Comparison of ENCODE assay signal across 9 mouse cellular contexts in the genomic region with DNA sequence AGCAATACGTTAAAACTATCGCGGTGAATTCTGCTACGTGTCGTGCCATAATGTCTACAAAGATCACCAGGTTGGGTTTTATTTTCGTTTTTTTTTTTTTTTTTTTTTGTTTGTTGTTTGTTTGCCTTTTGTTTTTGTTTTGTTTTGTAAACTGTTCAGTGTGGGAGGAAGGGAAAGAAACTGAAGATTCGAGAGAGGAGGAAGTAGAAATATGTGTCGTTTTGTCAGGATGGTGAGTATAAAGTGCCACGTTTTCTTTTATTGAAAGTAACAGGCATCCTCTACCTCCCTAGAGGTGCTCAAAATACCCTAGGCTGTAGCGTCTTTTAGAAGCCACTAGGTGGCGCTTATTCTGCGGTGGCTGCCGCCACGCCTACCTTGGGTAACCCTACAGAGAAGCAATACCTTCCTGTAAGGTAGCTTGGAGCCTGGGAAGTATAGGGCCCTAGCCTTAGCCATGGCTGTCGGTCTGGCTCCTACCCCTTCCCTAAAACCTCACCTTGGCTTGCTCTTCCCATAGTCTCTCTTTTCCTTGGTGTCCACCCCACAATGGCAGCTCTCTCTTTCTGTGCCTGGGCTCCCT.
DNase-seq lines count a peak whose midpoint lies in the region; ATAC-seq and TF ChIP-seq lines count a peak whose summit lies in the region.
"Had no signal": no experiment of that assay in that cellular context is flagged by ENCODE, and none has a peak within 500 bp of the region (broad histone marks: within the 10 kb centered on the region; RNA-seq: fewer than 3 reads in every experiment).

No protein-coding gene starts in this region.

- H3K27ac ChIP-seq in forebrain, embryonic 11.5 days (ENCODE audit: low read depth, low read length): no peak overlapping the region
- H3K27ac ChIP-seq in forebrain, embryonic 15.5 days (replicated peaks): no peak overlapping the region
- H3K27ac ChIP-seq in spleen, adult 2 months (ENCODE audit: insufficient read depth, low read length): no peak overlapping the region
- H3K27ac ChIP-seq: limb, embryonic 12.5 days had no signal

- H3K9ac ChIP-seq in forebrain, embryonic 11.5 days (ENCODE audit: low read length): no peak overlapping the region
- H3K9ac ChIP-seq in forebrain, embryonic 15.5 days (replicated peaks): no peak overlapping the region
- H3K9ac ChIP-seq: limb, embryonic 12.5 days had no signal

- peak; percentile 59; the same call in 1 of the 2 replicates for TF ChIP-seq CTCF in spleen, adult 2 months (IDR thresholded peaks at IDR 0.05; ENCODE audit: extremely low read depth, insufficient read depth, insufficient read length, insufficient replicate concordance)

- 24% methylated on average over 15 of the region's 15 CpGs for WGBS in forebrain, embryonic 11.5 days
- 33% methylated on average over 15 of the region's 15 CpGs for WGBS in forebrain, embryonic 15.5 days
- WGBS in spleen, adult 2 months: 19% methylated on average over 15 of the region's 15 CpGs

- H3K9me3 ChIP-seq in forebrain, embryonic 11.5 days (ENCODE audit: control insufficient read depth, low read length): no peaks in the 10 kb centered on the region
- no peaks in the 10 kb centered on the region for H3K9me3 ChIP-seq in forebrain, embryonic 15.5 days

- H3K4me3 ChIP-seq in forebrain, embryonic 11.5 days (ENCODE audit: low read depth, low read length): no peak overlapping the region
- no peak overlapping the region for H3K4me3 ChIP-seq in forebrain, embryonic 15.5 days
- no peak overlapping the region for H3K4me3 ChIP-seq in spleen, adult 2 months (ENCODE audit: extremely low read depth, insufficient read depth, insufficient read length)
- H3K4me3 ChIP-seq: limb, embryonic 12.5 days had no signal

- peak; percentile 21; the same call in 1 of the 2 replicates for ATAC-seq in forebrain, embryonic 11.5 days (replicated peaks; ENCODE audit: low FRiP score)
- ATAC-seq in forebrain, embryonic 15.5 days (replicated peaks): no peak

- H3K36me3 ChIP-seq in forebrain, embryonic 11.5 days (ENCODE audit: control insufficient read depth, insufficient read depth, low read length): no peaks in the 10 kb centered on the region
- no peaks in the 10 kb centered on the region for H3K36me3 ChIP-seq in forebrain, embryonic 15.5 days
- no peaks in the 10 kb centered on the region for H3K36me3 ChIP-seq in spleen, adult 2 months (ENCODE audit: control insufficient read depth, insufficient read depth, low read length)
- H3K36me3 ChIP-seq: limb, embryonic 12.5 days had no signal

- no peaks in the 10 kb centered on the region for H3K27me3 ChIP-seq in forebrain, embryonic 11.5 days (ENCODE audit: control insufficient read depth, insufficient read depth, low read length)
- H3K27me3 ChIP-seq in forebrain, embryonic 15.5 days: no peaks in the 10 kb centered on the region
- no peaks in the 10 kb centered on the region for H3K27me3 ChIP-seq in spleen, adult 2 months (ENCODE audit: control insufficient read depth, insufficient read depth, low read length)
- H3K27me3 ChIP-seq: limb, embryonic 12.5 days had no signal

- no peak for TF ChIP-seq POLR2A in spleen, adult 2 months (IDR thresholded peaks at IDR 0.05; ENCODE audit: low read depth, low read length)

- H3K4me1 ChIP-seq in forebrain, embryonic 11.5 days (replicated peaks; ENCODE audit: control insufficient read depth, insufficient read depth, low read length): peaks cover 3% of the 10 kb centered on the region; the same call in 1 of the 2 replicates
- H3K4me1 ChIP-seq in forebrain, embryonic 15.5 days: peaks cover 19% of the 10 kb centered on the region
- no peaks in the 10 kb centered on the region for H3K4me1 ChIP-seq in spleen, adult 2 months (ENCODE audit: control insufficient read depth, insufficient read depth, insufficient read length)

- DNase-seq in forebrain, embryonic 11.5 days (ENCODE audit: low spot score): no peak
- DNase-seq in spleen, adult 2 months (ENCODE audit: low read depth in 1 of 2, low spot score in 2 of 2): no peak
- DNase-seq in spleen, adult 12 weeks (ENCODE audit: low spot score): no peak
- peak; percentile 56 for DNase-seq in embryo, embryonic 10.5 days (ENCODE audit: low spot score)
- peak; percentile 37 for DNase-seq in retina, postnatal 1 day
- no peak for DNase-seq in right cerebral cortex, adult 18-20 months
- DNase-seq in ovary, adult 18-20 months (ENCODE audit: low spot score): no peak

- no peak overlapping the region for H3K4me2 ChIP-seq in forebrain, embryonic 11.5 days (ENCODE audit: low read depth, low read length, severe bottlenecking)
- H3K4me2 ChIP-seq in forebrain, embryonic 15.5 days (replicated peaks): no peak overlapping the region
- H3K4me2 ChIP-seq: limb, embryonic 12.5 days had no signal

Comparison
In these comparisons a context has a peak if more than half of its experiments do, and no peak if none do; other contexts are left out.
1. DNase-seq: peak in embryo, embryonic 10.5 days (single experiment) and retina, postnatal 1 day (single experiment); none in forebrain, embryonic 11.5 days (single experiment), spleen, adult 2 months (0 of 2), spleen, adult 12 weeks (single experiment), right cerebral cortex, adult 18-20 months (single experiment) and ovary, adult 18-20 months (single experiment).